Mouse (Mus musculus) heart, postnatal 0 days (tissue): Measurements from ENCODE around the gene Tmc3.

ENCODE experiments used
- CTCF ChIP-seq: IDR thresholded peaks from 2 replicates; pipeline ENCODE4 v1.5.1; 2016; ENCODE audit warnings: antibody characterized with exemption, control low read depth, low read depth
- EP300 ChIP-seq: IDR thresholded peaks from 2 replicates; pipeline ENCODE4 v1.6.1; 2016; ENCODE audit warnings: antibody characterized with exemption, low read depth

DNA sequence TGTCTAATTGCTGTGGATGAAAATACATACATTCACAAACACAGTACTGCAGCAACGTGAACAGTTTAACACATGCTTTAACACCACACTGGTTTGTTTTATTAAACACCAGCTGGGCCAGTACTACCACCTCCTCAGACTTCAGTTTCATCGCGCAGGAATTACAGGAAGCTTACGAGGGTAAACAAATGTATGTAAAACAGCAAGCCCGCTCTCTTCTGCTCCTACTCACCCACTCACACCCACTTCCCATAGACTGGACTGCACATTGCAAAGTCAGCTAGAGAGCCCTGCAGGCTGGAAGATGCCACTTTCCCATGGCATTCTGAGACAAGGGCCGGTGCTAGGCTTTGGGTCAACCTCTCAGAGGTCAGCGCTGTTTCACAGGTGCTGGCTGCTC, 64.1 kb downstream of the Tmc3 start:
- TF ChIP-seq CTCF (no peak), EP300 (no peak)
